Mouse (Mus musculus): Measurements from ENCODE around the gene Pga5.

DNA sequence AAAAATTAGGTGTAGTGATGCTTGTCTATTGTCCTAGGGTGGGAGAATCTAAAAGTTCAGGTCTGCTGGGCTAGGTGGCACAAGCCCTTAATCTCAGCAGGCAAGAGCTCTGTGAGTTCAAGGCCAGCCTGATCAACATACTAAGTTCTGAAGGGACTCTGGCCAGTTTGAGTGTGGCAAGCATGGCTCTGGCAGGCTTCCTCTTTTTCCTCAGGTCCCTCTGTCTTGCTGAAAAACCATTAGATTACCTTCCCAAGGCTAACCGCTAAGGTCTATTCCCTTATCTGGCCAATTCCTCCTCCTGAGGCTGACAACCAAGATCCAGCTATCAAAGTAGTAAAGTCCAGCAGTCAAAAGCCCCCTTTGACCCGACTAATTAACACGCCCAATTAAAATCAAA lies 15.2 kb downstream of the Pga5 start:
- TF ChIP-seq GATA1 (IDR thresholded peaks at IDR 0.05; ENCODE audit: borderline replicate concordance, low read length), result no peak
- TF ChIP-seq FLI1 (IDR thresholded peaks at IDR 0.05; ENCODE audit: low read length), result no peak
